Mouse (Mus musculus) kidney, postnatal 14 days (tissue): Measurements from ENCODE around the gene Smg6.

Experiments
- DNase-seq: peaks from one replicate; pipeline ENCODE4 v3.0.0; 2022; ENCODE audit warnings: mixed read lengths

The Smg6 gene

DNA sequence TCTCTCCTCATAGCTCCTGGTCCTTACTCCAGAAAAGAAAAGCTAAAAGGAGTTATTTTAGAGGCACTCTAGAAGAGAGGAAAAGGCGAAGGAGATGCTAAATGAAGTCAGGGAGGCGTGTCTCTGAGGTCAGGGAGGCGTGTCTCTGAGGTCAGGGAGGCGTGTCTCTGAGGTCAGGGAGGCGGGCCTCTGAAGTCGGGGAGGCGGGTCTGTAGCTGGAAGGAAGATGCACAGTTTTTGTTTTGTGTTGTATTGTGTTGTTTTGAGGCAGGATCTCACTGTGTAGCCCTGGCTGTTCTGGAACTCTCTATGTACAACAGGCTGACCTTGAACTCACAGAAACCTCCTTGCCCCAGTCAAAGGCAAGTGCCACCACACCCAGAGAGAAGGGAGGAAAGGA is 272.3 kb downstream of the Smg6 start:
- DNase-seq = no peak

DNA sequence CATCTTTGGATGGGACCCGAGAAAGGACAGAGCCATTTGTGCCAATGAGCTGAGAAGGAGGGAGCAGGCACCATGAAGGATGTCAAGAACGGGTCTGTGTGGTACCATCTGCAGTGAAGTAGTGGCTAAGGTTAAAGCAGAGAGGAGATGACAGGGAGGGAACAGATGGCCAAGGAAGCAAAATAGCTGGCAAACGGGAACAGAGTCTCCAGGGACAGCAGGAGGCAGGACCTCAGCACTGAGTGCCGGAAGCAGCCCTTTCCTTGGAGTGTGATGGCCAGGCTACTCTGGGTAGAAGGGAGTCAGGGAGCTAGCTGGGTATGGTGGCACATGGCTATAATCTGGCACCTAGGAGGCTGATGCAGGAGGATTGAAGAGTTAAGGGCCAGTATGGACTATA is 273.2 kb downstream of the Smg6 start:
- no peak for DNase-seq

DNA sequence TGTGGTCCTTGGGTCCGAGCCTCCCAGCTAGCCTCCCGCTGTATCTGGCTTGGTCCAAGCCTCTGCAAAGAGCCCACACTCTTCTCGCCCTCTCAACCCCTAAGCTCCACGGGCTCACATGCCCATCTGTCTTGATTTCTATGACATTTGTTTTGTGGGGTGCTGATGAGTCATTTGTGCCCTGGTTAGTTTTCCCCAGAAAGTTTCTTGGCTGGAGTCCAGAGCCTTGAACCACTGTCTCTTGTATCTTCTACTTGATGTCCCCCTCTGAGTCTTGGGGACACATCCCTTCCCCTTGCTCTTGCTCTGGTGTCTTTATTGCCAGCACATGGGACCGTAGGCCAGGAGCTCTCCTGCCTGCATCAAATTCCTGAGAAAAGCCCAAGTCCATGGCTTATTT is 274.3 kb downstream of the Smg6 start:
- DNase-seq = no peak

DNA sequence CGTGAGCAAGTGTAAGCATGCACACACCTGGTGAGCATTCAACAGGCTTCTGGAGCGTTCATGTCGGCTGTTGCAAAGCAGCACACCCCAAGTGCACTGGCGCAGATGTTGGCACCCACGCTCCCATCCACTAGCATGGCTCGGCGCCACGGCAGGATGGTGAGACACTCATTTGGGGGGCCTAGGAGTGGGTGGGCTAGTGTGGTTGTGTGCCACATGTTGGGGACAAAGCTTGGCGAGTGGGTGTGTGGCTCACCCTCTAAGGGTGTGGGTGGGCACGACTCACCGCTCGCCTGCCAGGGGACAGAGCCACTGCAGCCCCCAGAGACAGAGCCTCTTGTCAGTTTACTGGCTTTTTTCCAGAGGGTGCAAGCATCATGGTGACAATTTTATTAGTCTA is 275.3 kb downstream of the Smg6 start:
- no peak for DNase-seq

DNA sequence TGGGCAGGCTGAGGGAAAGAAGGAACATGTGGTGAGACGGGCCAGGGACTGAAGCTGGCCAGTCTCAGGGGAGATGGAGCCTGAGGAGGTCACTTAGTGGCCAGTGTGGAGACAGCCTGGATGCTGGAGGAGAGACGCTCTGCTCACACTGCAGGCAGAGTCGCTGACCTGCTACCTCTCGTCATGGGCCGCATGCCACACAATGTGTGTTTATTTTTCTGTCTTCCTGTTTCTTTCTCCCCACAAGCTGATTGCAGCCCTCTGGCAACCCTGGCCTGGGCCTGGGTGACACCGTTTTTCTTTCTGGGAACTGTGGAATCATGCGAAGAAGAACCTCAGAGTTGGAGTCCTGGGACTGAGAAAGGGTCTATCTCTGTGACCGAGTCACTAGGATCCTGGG is 276.1 kb downstream of the Smg6 start:
- no peak for DNase-seq

DNA sequence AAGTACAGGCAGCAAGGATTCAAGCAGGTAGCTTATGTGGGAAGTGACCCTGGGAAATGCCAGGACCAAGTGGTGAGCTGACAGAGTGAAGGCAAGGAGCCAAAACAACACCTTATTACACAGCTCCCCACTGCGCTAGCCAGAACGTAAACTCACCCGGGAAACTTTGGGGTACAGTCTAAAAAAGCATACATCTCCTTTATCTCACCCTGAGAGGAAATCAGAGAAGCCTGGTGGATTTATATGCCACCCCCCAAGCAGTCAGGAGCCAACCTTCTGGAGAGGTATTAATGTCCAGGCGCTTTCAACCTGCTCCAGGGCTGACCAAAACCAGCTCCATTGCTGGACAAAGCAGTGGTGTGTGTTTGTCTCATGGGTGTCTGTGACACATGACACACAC is 278.3 kb downstream of the Smg6 start:
- DNase-seq = no peak

DNA sequence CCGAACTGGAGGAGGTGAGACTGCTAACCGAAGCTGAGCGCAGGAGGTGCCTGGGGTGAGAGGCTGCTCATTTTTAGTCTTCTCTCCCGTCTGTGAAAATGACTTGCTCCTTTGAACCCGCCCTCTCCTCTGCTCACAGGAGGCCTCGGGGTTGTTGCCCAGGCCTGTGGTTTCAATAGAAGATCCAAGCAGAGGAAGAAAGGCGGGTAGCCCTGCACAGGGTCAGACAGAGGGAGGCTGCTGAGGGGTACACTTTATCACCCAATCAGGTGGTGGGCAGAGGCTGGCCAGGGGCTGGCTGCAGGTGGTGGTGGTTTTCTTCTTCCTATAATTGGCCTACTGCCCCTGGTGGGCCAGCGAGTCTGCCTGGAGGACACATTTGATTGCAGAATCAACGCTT is 278.8 kb downstream of the Smg6 start:
- no peak for DNase-seq

DNA sequence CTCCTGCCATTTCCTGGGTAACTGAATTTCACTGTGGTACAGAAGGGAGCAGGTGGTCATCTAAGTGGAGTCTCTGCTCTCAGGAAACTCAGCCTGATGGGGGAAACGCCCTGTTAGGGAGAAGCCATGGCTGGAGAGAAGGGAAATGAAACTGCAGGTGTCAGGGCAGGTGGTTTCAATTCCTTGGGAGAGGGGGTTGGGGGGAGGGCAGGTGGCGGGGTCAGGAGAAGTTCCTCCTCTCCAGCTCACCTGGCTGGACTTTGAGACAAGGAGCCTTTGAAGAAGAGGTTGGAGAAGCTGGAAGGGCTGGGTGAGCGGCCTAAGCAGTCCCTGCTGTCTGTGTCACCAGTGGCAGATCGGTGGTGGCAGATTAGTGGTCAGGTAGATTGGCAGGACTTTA is 280.7 kb downstream of the Smg6 start:
- no peak for DNase-seq

DNA sequence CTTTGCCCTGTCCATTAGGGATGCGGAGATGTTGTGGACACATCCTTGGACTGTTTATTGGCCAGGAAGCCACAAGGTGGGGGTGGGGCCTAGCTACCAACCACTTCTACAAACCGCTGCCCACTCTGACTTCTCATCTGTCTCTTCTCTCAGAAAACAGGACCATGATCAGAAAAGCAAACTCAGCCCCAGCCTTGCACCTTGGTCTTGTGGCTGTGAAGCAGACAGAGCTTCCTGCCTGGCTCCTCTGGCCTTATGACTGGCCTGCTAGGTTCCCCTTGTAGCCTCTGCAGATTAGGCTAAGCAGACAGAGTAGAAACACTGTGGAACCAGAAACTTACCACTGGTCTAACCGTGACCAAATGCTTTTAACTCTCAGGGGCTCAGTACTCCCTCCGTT is 283.7 kb downstream of the Smg6 start:
- DNase-seq = no peak

DNA sequence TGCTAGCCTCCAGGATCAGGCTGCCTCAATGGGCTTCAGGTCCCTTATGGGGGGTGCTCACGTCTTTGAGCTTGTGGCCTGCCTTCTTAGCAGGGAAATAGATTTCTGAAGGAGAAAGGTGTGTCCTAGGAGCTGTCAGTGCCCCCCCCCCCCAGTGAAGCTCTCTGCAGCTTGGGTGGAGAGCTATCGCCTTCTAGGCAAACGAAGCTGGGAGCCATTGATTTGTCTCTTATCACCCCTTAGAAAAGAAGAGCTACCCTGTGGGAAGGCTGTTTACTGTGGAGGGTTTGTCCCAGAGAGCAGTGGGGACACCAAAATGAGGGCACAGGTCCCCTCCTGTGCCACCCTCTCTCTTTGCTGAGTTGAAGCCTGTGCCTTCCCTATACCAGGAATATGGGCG is 284.5 kb downstream of the Smg6 start:
- no peak for DNase-seq

DNA sequence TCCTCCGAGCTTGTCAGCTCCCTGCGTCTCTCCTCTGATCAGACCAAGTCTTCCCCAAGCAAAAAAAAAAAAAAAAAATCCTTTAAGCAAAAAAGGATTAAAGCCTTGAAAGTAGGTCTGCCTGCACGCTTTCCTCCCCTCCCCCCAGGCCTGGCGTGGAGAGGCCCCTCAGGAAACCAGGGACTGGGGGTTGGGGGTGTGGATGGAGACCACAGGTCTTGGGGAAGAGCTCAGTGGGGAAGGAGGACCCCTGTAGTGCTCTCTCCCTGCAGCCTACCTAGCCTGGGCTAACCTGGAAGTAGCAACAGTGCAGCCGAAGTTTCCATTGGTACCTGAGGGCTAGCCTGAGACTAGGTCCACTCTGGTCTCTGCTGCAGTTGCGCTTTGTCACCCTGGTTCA is 285.1 kb downstream of the Smg6 start:
- no peak for DNase-seq

DNA sequence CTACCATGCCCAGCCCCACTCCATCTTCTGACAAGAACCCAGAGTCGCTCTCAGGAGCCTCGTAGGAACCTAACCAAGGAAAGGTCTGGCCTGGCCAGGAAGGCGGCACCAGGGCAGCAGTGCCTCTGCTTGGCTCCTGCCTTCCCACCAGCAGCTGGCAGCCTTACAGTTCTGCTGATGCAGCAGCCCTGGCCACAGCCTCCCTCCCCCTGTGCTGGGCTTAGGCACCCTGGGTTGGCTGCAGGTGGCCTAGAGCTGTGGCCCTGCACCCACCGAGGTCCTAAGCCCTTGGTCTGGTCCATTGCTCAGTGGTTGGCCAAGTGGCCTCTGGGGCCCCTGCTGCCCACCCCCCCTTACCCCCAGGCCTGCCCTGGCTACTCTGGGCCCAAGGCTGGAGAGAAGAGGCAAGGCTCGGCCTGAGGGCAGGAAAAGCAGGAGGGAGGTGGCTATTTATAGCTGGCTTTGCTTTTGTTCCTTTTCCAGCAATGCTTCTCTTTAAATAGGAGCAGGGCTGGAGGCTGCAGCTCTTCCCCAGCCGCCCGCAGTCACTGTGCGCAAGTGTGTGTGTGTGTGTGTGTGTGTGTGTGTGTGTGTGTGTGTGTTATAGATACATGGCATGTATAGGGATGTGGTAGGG is 286.5 kb downstream of the Smg6 start:
- DNase-seq = peak; percentile 73

DNA sequence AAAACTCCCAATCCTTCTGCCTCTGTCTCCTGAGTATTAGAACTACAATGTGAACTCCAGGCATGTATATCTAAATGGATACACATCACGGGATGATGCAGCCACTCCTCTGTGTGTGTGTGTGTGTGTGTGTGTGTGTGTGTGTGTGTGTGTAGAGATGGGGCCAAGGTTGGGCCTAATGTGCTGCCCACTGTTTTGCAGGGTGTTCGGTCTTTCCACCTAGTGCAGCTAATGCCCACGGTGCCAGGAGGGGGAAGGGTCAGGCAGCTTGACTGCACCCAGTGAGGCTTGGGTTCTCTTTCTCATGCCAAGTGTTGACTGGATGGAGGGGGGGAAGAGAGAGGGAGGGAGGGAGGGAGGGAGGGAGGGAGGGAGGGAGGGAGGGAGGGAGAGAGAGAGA is 287.3 kb downstream of the Smg6 start:
- DNase-seq = peak; percentile 65

DNA sequence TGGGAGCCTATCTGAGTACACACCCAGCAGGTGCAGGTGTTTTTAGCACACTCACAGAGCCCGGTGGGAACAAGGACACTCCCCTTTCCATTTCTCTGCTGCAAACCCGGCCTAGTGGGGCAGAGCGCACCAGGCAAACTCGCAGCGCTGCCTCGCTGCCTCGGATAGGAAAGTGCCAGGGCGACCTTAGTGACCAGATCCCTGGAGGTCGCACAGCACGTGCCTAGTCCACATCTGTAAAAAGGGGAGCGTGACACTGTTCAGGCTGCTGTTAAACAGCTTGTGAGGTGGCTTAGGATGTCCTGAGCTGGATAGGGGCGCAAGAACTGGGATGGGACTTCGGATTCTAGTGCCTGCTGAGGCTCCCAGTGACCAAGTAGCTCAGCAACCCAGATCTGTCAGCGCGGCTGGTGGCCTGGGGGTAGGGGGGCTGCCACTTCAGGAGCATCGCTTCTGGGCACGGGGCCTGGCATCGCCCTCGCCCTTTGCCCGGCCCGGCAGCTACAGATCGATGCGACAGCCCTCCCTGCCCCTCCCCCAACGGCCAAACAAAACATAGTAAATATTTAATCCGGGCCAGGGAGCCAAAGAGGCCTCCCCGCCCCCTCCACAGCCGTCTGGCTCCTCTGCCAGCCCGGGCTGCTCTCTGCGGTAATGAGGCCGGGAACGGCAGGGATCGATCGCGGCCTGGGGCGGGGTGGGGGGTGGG is 287.9 kb downstream of the Smg6 start:
- peak; percentile 92 for DNase-seq
